Mouse (Mus musculus) mouse embryonic stem cell (cell line): ENCODE data around the gene Frmd5.

Experiments used
- in situ Hi-C, 2 experiments: fragments of 300-500 bp; cut with MboI; formaldehyde crosslinking; loops; 1 replicate in 1 of 2; 3 replicates in 1 of 2; pipeline ENCODE4 v1.14.3; 2019 to 2020; ENCODE audit warnings: low sequenced_read_pairs in 2 of 2, low pct_unique_long_range_greater_than_20kb in 1 of 2, mixed read lengths in 1 of 2; ENCODE audit not compliant: unreplicated experiment in 1 of 2

Frmd5 gene

DNA sequence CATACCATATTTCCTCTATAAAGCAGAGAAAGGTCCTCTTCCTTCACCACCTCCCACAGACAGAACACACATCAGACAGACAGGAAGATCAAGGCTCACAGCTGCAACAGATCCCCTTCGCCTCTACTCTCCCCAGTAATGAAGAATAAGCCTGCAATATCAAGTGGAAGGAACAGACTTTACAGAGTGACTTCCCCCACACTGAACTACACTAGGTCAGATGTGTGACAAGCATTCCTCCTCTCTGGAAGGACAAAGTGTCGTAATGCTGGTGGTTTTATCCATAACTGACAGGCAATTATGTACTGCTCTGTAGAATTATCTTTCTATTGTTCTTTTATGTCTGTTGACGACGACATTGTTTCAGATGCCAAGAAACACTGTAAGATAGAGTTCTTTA is 93.3 kb downstream of the Frmd5 start:
- in situ Hi-C loops = no loop called here

DNA sequence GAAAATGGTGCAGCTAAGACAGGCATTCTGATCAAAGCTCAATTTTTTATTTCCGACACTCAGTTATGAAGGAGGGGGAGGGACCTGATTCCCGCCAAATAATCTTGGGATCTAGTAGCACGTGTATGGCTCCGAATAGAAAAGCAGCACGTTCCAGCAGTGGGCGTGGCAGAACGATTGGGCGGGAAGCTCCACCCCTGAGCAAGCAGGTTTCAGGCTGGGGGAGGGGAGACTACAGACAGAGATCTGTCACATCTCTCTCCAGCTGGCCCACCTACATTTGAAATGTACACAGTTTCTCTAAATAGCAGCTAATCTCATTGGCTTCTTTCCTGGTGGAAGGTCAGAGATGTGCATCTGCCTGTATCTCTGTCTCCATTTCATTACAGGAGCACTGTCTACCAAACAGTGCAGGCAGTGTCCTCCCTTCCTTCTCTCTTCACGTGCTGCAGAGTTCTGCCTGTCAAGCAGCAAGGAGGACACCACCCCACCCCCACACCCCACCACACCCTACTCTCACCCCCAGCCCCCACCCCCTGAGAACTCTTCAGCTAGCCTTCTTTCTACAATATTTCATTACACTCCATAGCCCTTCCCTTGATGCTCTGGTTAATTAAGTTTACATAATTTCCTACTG is 95.0 kb downstream of the Frmd5 start:
- in situ Hi-C loops = no loop called here

DNA sequence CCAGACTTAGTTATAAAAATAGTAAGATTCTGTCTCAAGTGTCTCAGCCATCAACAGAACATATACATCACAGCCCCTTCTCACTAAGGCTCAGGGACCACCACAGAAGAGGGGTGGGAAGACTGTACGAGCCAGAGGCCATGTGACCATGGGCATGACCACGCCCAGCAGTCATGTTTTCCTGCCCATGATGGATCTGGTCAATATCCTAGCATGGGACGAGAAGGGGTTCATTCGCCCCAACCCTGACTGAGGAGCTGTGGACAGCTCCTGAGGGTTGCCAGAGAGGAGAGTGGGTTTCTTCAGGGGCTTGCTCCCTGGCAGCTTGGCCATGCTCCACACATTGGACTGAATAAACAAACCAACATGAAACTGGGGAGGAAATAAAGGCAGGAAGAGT is 97.8 kb downstream of the Frmd5 start:
- in situ Hi-C loops = no loop called here

DNA sequence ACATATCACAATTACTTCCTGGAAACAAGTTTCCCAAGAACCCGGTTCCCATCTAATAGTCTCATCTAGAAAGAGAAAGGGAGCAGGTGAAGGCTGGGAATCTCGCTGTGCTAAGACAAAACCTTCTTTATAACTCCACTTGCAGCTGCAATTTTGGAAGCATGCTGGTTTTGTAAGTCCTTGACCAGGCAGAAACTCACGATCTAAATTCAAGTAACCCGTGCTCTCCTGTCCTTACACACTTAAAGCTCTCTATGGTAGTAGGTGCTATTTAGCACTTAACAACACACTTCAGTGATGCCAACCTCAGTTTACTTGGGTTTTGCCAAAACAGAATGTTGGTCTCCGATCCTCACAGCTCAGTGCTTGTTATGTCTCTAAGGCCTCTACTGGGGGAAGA is 99.4 kb downstream of the Frmd5 start:
- in situ Hi-C loops = no loop called here

DNA sequence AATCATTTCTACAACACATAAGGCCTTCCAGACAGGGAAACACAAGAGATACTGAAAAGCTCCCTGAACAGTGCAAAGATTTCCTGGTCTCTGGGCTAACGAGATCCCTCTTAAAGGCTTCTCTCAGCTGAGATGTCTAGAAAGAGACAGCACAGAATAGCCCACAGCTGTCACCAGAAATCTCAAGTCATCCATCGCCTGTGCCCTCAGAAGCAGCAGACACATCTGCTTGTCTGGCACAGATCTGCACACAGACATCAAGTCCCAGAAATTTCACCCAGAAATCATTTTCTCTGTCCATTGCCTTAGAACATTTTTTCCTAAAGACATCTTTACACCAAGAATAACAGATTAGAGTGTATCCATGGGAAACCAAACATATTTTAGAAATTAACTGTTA is 101.1 kb downstream of the Frmd5 start:
- in situ Hi-C loops = no loop called here

DNA sequence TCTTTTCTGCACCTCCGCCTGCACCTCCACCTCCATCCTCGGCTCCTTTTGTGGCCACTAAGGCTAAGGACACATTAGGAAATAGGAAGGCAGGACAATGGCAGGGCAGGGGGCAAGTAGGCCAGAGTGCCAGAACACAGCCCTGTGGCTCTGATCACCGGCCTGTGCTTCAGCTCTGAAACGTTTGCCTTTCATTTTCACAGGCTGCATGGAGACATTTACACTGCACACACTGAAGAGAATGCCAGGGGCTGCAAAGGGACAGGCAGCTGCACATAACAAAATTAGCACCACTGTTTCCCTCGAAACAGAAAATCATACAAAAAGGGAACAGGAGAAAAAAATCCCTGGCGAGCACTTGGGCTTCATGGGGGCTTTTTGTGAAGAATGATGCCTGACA is 107.6 kb downstream of the Frmd5 start:
- in situ Hi-C loops = no loop called here

DNA sequence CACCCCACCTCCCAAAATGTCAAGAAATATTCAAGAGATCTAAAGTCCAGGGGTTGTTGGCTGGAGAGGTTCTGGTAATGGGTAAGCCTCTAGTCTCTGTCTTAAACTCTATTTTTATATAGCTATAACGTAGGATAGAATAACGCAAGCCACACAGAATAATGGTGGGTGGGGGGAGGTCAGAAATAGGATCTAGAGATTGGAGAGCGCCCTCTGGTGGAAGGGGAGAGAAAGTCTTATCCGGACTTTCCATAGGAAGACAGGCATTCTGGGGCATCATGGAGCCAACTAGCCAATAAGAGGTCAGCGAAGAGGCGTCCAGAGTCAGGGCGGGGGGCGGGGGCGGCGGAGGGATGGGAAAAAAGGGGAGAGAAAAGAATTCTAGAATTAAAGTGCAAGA is 111.5 kb downstream of the Frmd5 start:
- in situ Hi-C loops = no loop called here

DNA sequence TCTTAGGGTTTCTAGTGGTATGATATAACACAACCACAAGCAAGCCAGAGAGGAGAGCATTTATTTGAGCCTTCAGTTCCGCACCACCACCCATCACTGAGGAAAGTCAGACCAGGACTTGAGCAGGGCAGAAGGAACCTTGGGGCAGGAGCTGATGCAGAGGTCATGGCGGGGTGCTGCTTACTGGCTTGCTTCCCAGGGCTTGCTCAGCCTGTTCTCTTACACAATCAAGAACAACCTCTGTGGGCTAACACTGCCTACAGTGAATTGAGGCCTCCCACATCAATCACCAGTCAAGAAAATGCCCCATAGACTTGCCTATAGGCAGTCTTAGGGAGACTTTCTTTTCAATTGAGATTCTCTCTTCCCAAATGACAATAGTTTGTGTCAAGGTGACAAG is 118.8 kb downstream of the Frmd5 start:
- in situ Hi-C loops = no loop called here

DNA sequence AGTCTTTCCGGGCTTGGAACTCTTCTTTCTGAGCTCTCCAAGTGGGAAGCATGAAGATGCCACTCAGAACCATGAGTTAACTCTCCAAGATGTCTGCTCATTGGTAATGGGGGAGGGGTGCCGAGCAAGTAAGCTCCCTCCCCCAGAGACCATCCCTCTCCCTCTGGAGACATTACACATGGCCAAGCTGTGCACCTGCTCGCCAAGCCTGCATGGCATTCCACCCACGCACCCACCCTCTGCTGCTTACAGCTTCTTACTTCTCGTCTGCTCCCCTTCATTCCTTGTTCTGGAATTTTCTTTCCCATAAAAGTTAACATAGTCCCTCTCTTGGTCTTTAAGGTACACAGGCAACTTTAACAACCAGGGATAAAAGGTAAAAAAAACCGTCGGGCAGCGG is 123.3 kb downstream of the Frmd5 start:
- in situ Hi-C loops = no loop called here

DNA sequence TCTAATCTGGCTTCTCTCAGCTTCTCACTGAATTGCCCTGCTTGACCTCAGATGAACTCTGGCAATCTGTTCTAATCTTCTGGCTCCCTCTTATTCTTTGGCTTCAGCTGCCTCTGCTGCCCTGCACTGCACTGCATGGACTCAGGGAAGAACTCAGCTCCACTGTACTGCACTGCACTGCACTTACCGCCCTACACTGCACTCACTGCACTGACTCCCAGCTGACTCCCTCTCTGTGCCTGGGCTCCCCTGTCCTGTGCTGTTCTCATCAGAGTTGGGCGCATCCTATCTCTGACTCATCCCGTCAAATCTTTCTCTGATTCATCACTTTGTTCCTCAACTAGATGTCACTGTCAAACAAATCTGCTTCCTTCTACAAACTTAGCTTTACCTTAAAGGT is 124.5 kb downstream of the Frmd5 start:
- in situ Hi-C loops = no loop called here

DNA sequence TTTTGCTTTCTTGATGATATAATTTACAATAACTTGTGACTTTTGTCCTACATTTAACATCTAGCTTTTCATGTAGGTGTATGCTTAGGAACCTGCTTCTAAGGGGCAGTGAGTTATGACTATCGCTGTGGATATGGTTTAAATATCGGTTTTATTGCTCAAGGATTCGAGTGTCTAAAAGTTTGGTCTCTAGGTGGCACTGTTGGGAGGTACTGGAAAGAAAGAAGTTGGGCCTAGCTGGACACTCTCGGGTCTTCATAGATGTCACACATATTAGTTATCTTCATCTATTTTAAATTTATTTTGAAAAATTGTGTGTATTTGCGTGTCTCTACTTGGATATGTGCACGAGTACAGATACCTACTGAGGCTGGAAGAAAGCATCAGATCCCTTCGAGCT is 127.2 kb downstream of the Frmd5 start:
- in situ Hi-C loops = no loop called here

DNA sequence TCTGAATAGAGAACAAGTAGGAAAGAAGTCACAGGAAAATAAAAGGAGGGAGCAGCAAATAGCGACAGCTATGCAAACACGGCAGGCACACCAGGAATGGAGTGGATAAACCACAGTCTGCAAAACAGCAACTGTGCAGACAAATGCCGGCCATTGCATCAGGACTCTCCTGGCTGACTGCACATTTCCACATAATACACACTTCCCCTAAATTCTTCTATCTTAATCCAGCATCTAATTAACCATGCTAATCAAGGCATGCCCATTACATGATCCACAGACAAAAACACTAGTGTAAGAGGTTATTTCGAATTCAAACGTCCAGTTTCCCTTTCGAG is 129.3 kb downstream of the Frmd5 start:
- in situ Hi-C loops = no loop called here

DNA sequence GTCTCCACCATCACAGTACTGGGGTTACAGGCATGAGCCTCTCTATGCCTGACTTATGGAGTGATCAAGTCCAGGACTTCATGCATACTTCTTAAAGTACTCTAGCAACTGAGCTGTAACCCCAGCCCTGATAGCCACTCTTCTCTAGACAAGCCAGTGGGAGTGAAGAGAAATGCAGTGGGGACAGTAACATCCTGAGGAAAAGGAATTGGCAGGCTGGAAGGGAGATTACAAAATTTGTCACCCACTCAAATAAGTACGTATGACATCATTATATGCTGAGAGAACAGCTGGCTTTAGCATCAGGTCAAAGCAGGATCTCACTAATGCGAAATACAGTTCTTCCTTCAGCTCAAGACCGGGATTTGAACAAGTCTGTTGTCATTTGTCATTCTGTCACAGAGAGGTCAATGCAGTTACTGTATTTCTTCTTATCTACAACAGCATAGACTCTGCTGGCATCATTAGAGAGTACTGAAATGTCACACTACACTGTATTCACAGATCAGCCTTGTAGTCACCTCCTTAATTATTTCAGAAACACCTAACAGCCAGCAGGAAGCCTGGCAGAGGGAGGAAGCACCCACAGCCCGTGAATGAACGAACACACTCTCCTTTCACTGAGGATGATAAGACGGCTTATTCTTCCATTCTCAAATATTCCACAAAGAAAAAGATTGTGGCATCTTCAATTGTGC is 129.8 kb downstream of the Frmd5 start:
- in situ Hi-C loops = no loop called here

DNA sequence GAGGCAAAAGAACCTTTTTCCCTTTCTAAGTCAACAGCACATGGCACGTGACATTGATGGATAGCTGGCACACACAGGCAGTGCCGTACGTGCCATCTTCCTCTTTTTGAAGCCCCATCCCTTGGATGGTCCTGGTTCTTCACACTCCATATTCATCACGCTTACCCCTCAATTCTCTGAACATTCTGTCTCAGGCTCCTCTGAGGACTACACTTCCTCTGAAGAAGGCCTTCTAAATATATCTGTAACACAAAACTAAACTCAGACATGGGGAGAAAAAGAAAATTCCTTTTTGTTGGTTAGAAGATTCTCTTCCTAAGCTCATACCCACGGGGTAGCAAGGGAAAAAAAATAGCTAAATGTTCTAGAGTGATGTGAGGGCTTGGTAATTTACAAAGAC is 131.0 kb downstream of the Frmd5 start:
- in situ Hi-C loops = no loop called here

DNA sequence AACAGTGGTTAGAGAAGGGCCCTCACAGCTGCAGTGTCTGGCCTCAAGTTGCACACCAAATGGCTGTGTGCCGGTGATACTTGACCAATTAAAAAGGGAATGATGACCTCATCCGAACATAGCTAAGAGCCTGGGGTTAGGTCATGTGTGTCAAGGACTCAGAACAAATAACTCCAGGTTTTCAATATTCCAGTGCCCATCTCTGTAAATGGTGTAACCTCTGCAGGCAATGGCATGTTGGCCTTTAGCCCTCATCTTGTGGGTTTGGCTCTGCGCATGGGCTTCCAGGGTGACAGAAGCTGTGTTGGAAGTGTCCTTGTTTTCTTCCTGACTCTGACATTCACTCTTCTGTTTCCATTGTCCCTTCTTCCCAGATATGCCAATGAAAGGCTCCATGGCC is 131.8 kb downstream of the Frmd5 start:
- in situ Hi-C loops = no loop called here

DNA sequence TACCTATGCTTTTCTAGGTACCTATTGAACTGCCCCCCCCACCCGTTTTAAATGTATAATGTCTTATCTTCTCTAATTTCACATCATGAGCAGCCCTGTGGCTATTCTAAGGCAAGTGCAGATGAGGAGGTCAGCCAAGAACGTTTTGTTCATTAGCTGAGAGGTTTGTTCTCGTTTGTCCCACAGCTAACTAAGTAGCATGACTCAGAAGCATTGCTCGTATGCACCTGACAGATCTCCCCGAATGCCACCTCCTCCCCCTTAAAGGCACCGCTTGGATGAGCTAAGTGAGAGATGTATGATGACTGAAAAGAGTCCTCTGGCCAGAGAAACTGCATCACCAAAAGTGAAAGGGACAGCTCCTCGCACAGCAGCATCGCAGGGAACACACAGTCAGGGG is 132.7 kb downstream of the Frmd5 start:
- in situ Hi-C loops = no loop called here

DNA sequence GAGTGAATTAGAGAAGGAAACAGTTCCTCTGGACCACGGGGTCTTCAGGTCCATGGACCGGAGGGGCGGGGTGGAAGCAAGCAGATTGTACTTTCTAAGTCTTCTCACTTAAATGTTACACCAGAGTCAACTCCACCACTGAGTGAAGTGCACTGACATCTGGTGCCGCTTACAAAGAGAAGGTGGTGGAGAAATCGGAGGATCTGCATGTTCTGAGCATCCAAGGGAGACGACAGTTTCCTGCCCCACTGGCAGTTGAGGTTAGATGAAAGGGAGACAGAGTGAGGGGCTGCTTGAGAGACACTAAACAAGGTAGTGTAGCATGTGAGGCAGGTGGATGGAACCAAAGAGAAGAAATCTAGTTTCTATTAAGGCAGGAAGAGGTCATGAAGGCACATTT is 137.0 kb downstream of the Frmd5 start:
- in situ Hi-C loops = no loop called here

DNA sequence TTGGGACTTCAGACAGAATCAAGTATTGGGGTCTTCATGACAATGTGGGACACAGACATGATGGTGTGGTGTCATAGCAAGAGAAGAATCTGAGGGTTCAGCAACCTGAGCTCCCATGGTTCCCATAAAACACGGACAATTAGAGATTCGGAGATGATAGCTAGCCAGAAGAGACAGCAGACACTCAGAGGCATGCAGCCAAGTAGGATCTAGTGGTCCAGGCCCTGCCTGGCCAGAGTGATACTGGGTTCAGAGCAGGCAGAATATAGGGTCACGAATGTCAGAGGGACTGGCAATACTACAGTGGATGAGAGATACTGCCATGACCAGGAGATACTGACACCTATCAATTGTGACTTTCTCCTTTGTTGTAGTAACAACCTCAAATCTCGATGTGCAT is 138.6 kb downstream of the Frmd5 start:
- in situ Hi-C loops = no loop called here

DNA sequence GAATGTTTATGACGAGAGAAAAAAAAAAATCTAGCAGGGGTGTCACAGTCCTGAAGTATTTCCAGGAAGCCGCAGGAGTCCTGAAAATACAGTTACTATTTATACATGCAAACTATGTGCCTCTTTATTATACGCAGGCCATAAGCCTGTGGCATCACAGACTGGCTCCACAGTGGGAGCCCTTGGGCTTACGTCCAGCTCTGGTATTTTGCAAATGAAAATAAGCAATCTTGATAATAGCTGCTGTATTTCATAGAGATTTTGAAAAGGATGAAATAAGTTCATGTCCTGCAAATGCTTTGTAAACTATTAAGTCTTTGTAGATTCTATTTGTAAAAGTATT is 145.8 kb downstream of the Frmd5 start:
- in situ Hi-C loops = no loop called here

DNA sequence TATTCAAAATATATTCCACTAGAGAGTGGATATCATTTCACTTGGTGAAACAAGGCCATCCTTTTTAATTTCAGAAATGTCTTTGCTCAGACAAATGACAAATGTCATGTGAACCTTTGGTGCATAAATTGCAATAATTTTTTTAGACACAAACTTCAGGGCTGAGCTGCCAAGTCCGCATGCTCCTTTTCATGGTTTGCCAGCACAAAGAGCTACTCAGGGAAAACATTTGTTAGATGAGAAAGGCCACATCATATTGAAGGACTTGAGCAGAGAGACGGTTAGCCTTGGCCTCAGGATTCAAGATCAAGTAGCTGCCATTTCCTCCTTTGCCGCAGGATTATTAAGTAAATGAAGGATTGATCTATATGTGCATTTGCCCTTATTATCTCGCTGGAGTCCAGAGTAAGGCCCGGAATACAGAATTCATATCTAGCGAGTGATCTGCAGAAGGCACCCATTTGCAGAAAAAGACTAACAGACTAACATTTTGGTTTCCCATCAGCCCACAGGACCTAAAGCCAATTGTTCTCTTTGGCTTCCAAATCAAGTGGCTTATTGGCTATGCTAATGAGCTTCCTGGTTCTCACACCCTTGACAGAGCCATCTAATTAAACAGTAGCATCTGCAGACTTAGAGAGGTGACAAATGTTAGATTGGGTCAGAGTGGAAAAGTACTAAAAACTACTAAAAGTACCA is 146.3 kb downstream of the Frmd5 start:
- in situ Hi-C loops = no loop called here
